Mouse (Mus musculus) kidney, adult 10 weeks (tissue): ENCODE results near the gene Mcfd2. TPM values are rescaled to one million over a fixed set of nuclear protein-coding genes. Genes with fewer than 3 reads are reported as not detected.

Experiments
- polyA plus RNA-seq: library from polyadenylated mRNA; stranded (reverse); fragments of 350-450 nt; fragmentation: Illumina TruSeq; extraction: RNeasy Lipid Tissue Mini Kit (QIAGEN cat#74804); gene quantifications from one replicate; pipeline ENCODE4 v1.2.3, GENCODE M21; 2014; ENCODE audit warnings: low read depth, low replicate concordance

Gene Mcfd2
- polyA plus RNA-seq = 166 TPM

GRCm38 (mm10) chr17:87265792-87266186, at the start of gene Mcfd2:
Gene Mcfd2 (minus strand): TSS chr17:87265935.

GRCm38 (mm10) chr17:87282706-87283053, 16.9 kb upstream of the Mcfd2 start, which contains the start of gene Ttc7:
Gene Ttc7 (plus strand): TSS chr17:87282886.

Other genes starting within 250 kb of the Mcfd2 start
- gene Pigf, start 240.5 kb downstream of the Mcfd2 start, polyA plus RNA-seq = 66.6 TPM
- gene Cript, start 240.4 kb downstream of the Mcfd2 start, polyA plus RNA-seq = 369 TPM
- gene Socs5, start 158.3 kb downstream of the Mcfd2 start, polyA plus RNA-seq = 22.4 TPM
- gene Ttc7, start 17.0 kb upstream of the Mcfd2 start, polyA plus RNA-seq = 7.8 TPM
- gene Stpg4, start 161.8 kb upstream of the Mcfd2 start, polyA plus RNA-seq = not detected
- gene Calm2, start 181.0 kb upstream of the Mcfd2 start, polyA plus RNA-seq = 947 TPM